Mouse (Mus musculus): ENCODE results near the gene Carnmt1. TPM values are rescaled to one million over a fixed set of nuclear protein-coding genes. Genes with fewer than 3 reads are reported as not detected.

The Carnmt1 gene
- polyA plus RNA-seq, 1 experiment: 8.0 TPM

GRCm38 (mm10) chr19:18638949-18639348, 31.6 kb upstream of the Carnmt1 start:
- H3K4me3 ChIP-seq (ENCODE audit: insufficient read depth, low read length): no peak overlapping the region
- no peaks in the 10 kb centered on the region for H3K4me1 ChIP-seq (ENCODE audit: control insufficient read depth, insufficient read depth, low read length)
- H3K27ac ChIP-seq (ENCODE audit: insufficient read depth, low read length): no peak overlapping the region
- TF ChIP-seq CTCF (IDR thresholded peaks at IDR 0.05; ENCODE audit: extremely low read depth, insufficient read depth, low read length): no peak
- no peak for TF ChIP-seq POLR2A (IDR thresholded peaks at IDR 0.05; ENCODE audit: extremely low read depth, insufficient read depth, low read length)

GRCm38 (mm10) chr19:18639552-18639951, 31.0 kb upstream of the Carnmt1 start:
- H3K4me3 ChIP-seq (ENCODE audit: insufficient read depth, low read length): no peak overlapping the region
- TF ChIP-seq POLR2A (IDR thresholded peaks at IDR 0.05; ENCODE audit: extremely low read depth, insufficient read depth, low read length) (no peak), CTCF (IDR thresholded peaks at IDR 0.05; ENCODE audit: extremely low read depth, insufficient read depth, low read length) (peak; percentile 31; the same call in 1 of the 2 replicates)
- H3K4me1 ChIP-seq (ENCODE audit: control insufficient read depth, insufficient read depth, low read length): no peaks in the 10 kb centered on the region
- H3K27ac ChIP-seq (ENCODE audit: insufficient read depth, low read length): no peak overlapping the region

- Histone ChIP-seq H3K27ac (ENCODE audit: insufficient read depth, low read length) (no peak overlapping the region), H3K4me3 (ENCODE audit: insufficient read depth, low read length) (no peak overlapping the region), H3K4me1 (ENCODE audit: control insufficient read depth, insufficient read depth, low read length) (no peaks in the 10 kb centered on the region)
- TF ChIP-seq CTCF (IDR thresholded peaks at IDR 0.05; ENCODE audit: extremely low read depth, insufficient read depth, low read length) (no peak), POLR2A (IDR thresholded peaks at IDR 0.05; ENCODE audit: extremely low read depth, insufficient read depth, low read length) (no peak)
Measured at GRCm38 (mm10) chr19:18641001-18641400, 29.6 kb upstream of the Carnmt1 start.

GRCm38 (mm10) chr19:18643411-18643810, 27.2 kb upstream of the Carnmt1 start:
- no peak overlapping the region for H3K27ac ChIP-seq (ENCODE audit: insufficient read depth, low read length)
- no peak for TF ChIP-seq POLR2A (IDR thresholded peaks at IDR 0.05; ENCODE audit: extremely low read depth, insufficient read depth, low read length)
- TF ChIP-seq CTCF (IDR thresholded peaks at IDR 0.05; ENCODE audit: extremely low read depth, insufficient read depth, low read length): no peak
- H3K4me1 ChIP-seq (ENCODE audit: control insufficient read depth, insufficient read depth, low read length): no peaks in the 10 kb centered on the region
- no peak overlapping the region for H3K4me3 ChIP-seq (ENCODE audit: insufficient read depth, low read length)

- H3K4me3 ChIP-seq (ENCODE audit: insufficient read depth, low read length): no peak overlapping the region
- no peaks in the 10 kb centered on the region for H3K4me1 ChIP-seq (ENCODE audit: control insufficient read depth, insufficient read depth, low read length)
- no peak for TF ChIP-seq CTCF (IDR thresholded peaks at IDR 0.05; ENCODE audit: extremely low read depth, insufficient read depth, low read length)
- TF ChIP-seq POLR2A (IDR thresholded peaks at IDR 0.05; ENCODE audit: extremely low read depth, insufficient read depth, low read length): no peak
- no peak overlapping the region for H3K27ac ChIP-seq (ENCODE audit: insufficient read depth, low read length)
Measured at GRCm38 (mm10) chr19:18644084-18644483, 26.5 kb upstream of the Carnmt1 start.

- Histone ChIP-seq H3K4me1 (ENCODE audit: control insufficient read depth, insufficient read depth, low read length) (no peaks in the 10 kb centered on the region), H3K27ac (ENCODE audit: insufficient read depth, low read length) (no peak overlapping the region), H3K4me3 (ENCODE audit: insufficient read depth, low read length) (no peak overlapping the region)
- no peak for TF ChIP-seq CTCF (IDR thresholded peaks at IDR 0.05; ENCODE audit: extremely low read depth, insufficient read depth, low read length)
- TF ChIP-seq POLR2A (IDR thresholded peaks at IDR 0.05; ENCODE audit: extremely low read depth, insufficient read depth, low read length): no peak
Measured at GRCm38 (mm10) chr19:18646397-18646796, 24.2 kb upstream of the Carnmt1 start.

- Histone ChIP-seq H3K27ac (ENCODE audit: insufficient read depth, low read length) (no peak overlapping the region), H3K4me1 (ENCODE audit: control insufficient read depth, insufficient read depth, low read length) (no peaks in the 10 kb centered on the region), H3K4me3 (ENCODE audit: insufficient read depth, low read length) (no peak overlapping the region)
- no peak for TF ChIP-seq POLR2A (IDR thresholded peaks at IDR 0.05; ENCODE audit: extremely low read depth, insufficient read depth, low read length)
- TF ChIP-seq CTCF (IDR thresholded peaks at IDR 0.05; ENCODE audit: extremely low read depth, insufficient read depth, low read length): no peak
Measured at GRCm38 (mm10) chr19:18646853-18647420, 23.6 kb upstream of the Carnmt1 start.

- no peaks in the 10 kb centered on the region for H3K4me1 ChIP-seq (ENCODE audit: control insufficient read depth, insufficient read depth, low read length)
- H3K27ac ChIP-seq (ENCODE audit: insufficient read depth, low read length): no peak overlapping the region
- no peak overlapping the region for H3K4me3 ChIP-seq (ENCODE audit: insufficient read depth, low read length)
- TF ChIP-seq POLR2A (IDR thresholded peaks at IDR 0.05; ENCODE audit: extremely low read depth, insufficient read depth, low read length) (no peak), CTCF (IDR thresholded peaks at IDR 0.05; ENCODE audit: extremely low read depth, insufficient read depth, low read length) (no peak)
Measured at GRCm38 (mm10) chr19:18647775-18648557, 22.6 kb upstream of the Carnmt1 start.

- no peak for TF ChIP-seq POLR2A (IDR thresholded peaks at IDR 0.05; ENCODE audit: extremely low read depth, insufficient read depth, low read length)
- TF ChIP-seq CTCF (IDR thresholded peaks at IDR 0.05; ENCODE audit: extremely low read depth, insufficient read depth, low read length): no peak
- Histone ChIP-seq H3K4me3 (ENCODE audit: insufficient read depth, low read length) (no peak overlapping the region), H3K4me1 (ENCODE audit: control insufficient read depth, insufficient read depth, low read length) (no peaks in the 10 kb centered on the region; the same call in 1 of the 2 replicates), H3K27ac (ENCODE audit: insufficient read depth, low read length) (no peak overlapping the region)
Measured at GRCm38 (mm10) chr19:18648558-18648945, 22.0 kb upstream of the Carnmt1 start.

- Histone ChIP-seq H3K4me3 (ENCODE audit: insufficient read depth, low read length) (no peak overlapping the region), H3K4me1 (ENCODE audit: control insufficient read depth, insufficient read depth, low read length) (no peaks in the 10 kb centered on the region; the same call in 1 of the 2 replicates), H3K27ac (ENCODE audit: insufficient read depth, low read length) (no peak overlapping the region)
- TF ChIP-seq CTCF (IDR thresholded peaks at IDR 0.05; ENCODE audit: extremely low read depth, insufficient read depth, low read length) (no peak), POLR2A (IDR thresholded peaks at IDR 0.05; ENCODE audit: extremely low read depth, insufficient read depth, low read length) (no peak)
Measured at GRCm38 (mm10) chr19:18649955-18650354, 20.6 kb upstream of the Carnmt1 start.

Data from cortical plate, adult 2 months (tissue).